Mouse (Mus musculus) cerebellum, adult 9-10 months (tissue): ENCODE measurements around the gene Rgr.
"Not testable (repeated sequence)": the region's sequence is repeated elsewhere in the genome, so short reads cannot be mapped to it uniquely, and the experiment has no call there.

Experiments
- DNase-seq: peaks from one replicate; pipeline ENCODE4 v3.0.0; 2022

Gene Rgr

DNA sequence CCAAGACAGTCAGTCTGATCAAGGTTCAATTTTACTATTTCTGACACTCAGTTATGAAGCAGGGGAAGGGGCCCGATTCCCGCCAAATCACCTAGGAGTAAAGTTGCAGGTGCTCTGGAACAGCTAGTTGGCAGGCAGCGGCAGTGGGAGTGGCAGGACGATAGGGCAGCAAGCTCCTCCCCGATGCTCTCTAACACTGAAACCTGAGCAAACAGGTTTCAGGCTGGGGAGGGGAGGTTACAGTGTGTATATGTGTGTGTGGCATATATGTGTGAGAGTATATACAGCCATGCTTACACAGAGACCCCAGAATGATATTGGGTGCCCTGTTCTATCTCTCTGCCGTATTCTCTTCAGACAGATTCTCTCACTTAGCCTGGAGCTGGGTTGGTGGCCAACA is 48.0 kb downstream of the Rgr start:
- DNase-seq = not testable (repeated sequence)

DNA sequence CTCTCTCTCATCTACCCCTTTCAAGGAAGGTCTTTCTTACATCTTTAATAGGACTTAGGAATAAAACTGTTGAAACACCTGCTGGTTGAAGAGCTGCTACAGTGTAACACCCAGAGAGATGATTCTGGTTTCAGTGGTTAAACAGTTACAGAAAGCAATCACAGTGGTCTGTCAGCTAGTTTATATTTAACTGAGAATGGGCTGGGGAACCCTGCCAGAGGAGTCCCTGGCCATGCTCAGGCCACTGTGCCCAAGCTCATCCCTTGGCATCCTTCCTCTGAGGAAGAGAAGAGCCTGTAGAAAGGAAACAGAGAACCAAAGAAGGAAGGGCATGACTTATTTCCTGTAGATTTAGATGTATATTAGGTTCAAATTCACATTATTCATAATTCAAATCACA is 59.0 kb downstream of the Rgr start:
- DNase-seq = no peak

- no peak for DNase-seq
Observed at GRCm38 (mm10) chr14:36985693-36986092, 63.1 kb downstream of the Rgr start.
